Mouse (Mus musculus) lung, postnatal 0 days (tissue): ENCODE data around the gene Nacad.

Source experiments
- CTCF ChIP-seq: IDR thresholded peaks from 2 replicates; pipeline ENCODE4 v1.5.1; 2016; ENCODE audit warnings: antibody characterized with exemption, mild to moderate bottlenecking
- EP300 ChIP-seq: IDR thresholded peaks from 2 replicates; pipeline ENCODE4 v1.6.1; 2016; ENCODE audit warnings: antibody characterized with exemption, mild to moderate bottlenecking, control low read depth

DNA sequence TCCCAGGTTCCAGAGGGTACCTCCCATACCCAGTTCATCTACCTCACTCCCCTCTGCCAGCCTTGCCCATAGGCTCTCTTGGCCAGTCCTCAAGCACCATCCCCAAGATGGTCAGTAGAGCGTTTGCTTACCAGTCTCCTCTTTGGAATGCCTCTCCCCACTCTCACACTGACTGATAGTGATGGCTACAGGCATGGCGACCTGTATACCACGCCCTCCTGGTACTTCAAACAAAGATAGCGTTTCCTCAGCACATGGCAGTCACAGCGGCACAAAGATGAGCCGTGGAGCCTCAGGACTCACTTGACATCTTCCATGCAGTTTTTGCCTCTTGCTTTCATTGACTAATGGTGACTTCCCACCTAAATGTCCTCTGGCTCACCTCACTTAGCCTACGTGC is 16.0 kb downstream of the Nacad start:
- TF ChIP-seq CTCF: no peak
- no peak for TF ChIP-seq EP300
